In the genomic region with DNA sequence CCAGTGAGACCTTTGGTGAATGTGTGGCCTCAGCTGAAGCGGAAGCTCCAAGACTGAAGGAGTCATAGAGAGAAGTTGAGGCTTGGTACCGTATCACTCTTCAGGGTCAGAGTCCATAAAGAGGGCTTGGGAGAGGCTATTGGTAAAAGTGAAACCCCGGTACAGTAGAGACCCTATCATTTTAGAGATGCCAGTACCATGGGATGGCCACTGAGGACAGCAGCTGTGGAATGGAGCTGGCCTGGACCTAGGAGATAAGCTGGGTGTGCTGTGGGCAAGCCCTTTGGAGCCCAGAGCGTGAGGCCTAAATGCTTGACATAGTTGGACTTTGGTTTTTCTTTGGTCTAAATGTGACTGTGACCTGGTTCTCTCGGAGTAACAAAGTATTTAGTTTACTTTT, we compare ENCODE assay signal across 16 mouse cellular contexts. TPM values are rescaled to one million over a fixed set of nuclear protein-coding genes. Genes with fewer than 3 reads are reported as not detected.
A peak's percentile ranks its signal among the peaks of the same experiment; 100 is the strongest.
DNase-seq lines count a peak whose midpoint lies in the region; ATAC-seq and TF ChIP-seq lines count a peak whose summit lies in the region.
"Had no signal": no experiment of that assay in that cellular context is flagged by ENCODE, and none has a peak within 500 bp of the region (broad histone marks: within the 10 kb centered on the region; RNA-seq: fewer than 3 reads in every experiment).

No protein-coding gene starts in this region.

- peak; percentile 58 for DNase-seq in kidney, adult 2 months
- DNase-seq in kidney, postnatal 4 days, result no peak
- DNase-seq in spleen, postnatal 14 days (ENCODE audit: low spot score in 2 of 2), result peak; percentile 19 to 42
- DNase-seq in right cerebral cortex, postnatal 36 days (ENCODE audit: low spot score in 2 of 2), result no peak
- no peak for DNase-seq in B cell, adult 2 months
- no peak for DNase-seq in midbrain, postnatal 0 days (ENCODE audit: low spot score)
- DNase-seq: adrenal gland, postnatal 14 days; cerebellum, adult 18-20 months; gastrocnemius, postnatal 25 days; lung, postnatal 10 days had no signal

- H3K9me3 ChIP-seq in liver, embryonic 12.5 days (replicated peaks), result no peaks in the 10 kb centered on the region
- no peaks in the 10 kb centered on the region for H3K9me3 ChIP-seq in midbrain, postnatal 0 days (ENCODE audit: low read length)
- H3K9me3 ChIP-seq: G1E had no signal

- no peaks in the 10 kb centered on the region for H3K27me3 ChIP-seq in kidney, adult 2 months (replicated peaks; ENCODE audit: control insufficient read depth, insufficient read depth, low read length)
- H3K27me3 ChIP-seq in liver, embryonic 12.5 days (replicated peaks), result no peaks in the 10 kb centered on the region
- no peaks in the 10 kb centered on the region for H3K27me3 ChIP-seq in midbrain, postnatal 0 days (ENCODE audit: insufficient read depth, low read length)

- H3K4me3 ChIP-seq in kidney, adult 2 months (ENCODE audit: insufficient read depth, low read depth, low read length), result no peak overlapping the region
- H3K4me3 ChIP-seq in liver, embryonic 12.5 days, result no peak overlapping the region; the same call in 1 of the 2 replicates
- no peak overlapping the region for H3K4me3 ChIP-seq in midbrain, postnatal 0 days (ENCODE audit: low read depth, low read length)

- ATAC-seq in erythroblast, adult 5-6 weeks (replicated peaks; ENCODE audit: low FRiP score, poor library complexity, severe bottlenecking), result peak; percentile 98
- ATAC-seq in liver, embryonic 12.5 days, result peak; percentile 100
- no peak for ATAC-seq in midbrain, postnatal 0 days (ENCODE audit: low FRiP score)
- ATAC-seq: forebrain, embryonic 16.5 days; hindbrain, embryonic 16.5 days had no signal

- no peaks in the 10 kb centered on the region for H3K36me3 ChIP-seq in kidney, adult 2 months (ENCODE audit: control insufficient read depth, insufficient read depth, low read length)
- H3K36me3 ChIP-seq in liver, embryonic 12.5 days, result peaks cover 13% of the 10 kb centered on the region
- H3K36me3 ChIP-seq in midbrain, postnatal 0 days (ENCODE audit: insufficient read depth, low read length), result peaks cover 14% of the 10 kb centered on the region; the same call in 1 of the 2 replicates

- peak overlapping the region; percentile 65 for H3K4me2 ChIP-seq in liver, embryonic 12.5 days
- H3K4me2 ChIP-seq in midbrain, postnatal 0 days (ENCODE audit: low read depth, low read length, poor library complexity, severe bottlenecking), result no peak overlapping the region
- H3K4me2 ChIP-seq: midbrain, embryonic 11.5 days had no signal

- peaks cover 4% of the 10 kb centered on the region; the same call in 1 of the 2 replicates for H3K4me1 ChIP-seq in kidney, adult 2 months (ENCODE audit: control insufficient read depth, insufficient read depth, low read length)
- H3K4me1 ChIP-seq in liver, embryonic 12.5 days, result peaks cover 32% of the 10 kb centered on the region
- H3K4me1 ChIP-seq in midbrain, postnatal 0 days (ENCODE audit: insufficient read depth, low read length), result no peaks in the 10 kb centered on the region

- peak overlapping the region; percentile 63 for H3K9ac ChIP-seq in liver, embryonic 12.5 days
- H3K9ac ChIP-seq in midbrain, postnatal 0 days (replicated peaks; ENCODE audit: low read length, poor library complexity, severe bottlenecking), result no peak overlapping the region

- TF ChIP-seq CTCF in kidney, adult 2 months (conservative IDR thresholded peaks at IDR 0.05; ENCODE audit: insufficient read depth, insufficient read length, low read depth, low read length), result no peak
- TF ChIP-seq CTCF in midbrain, postnatal 0 days (IDR thresholded peaks at IDR 0.05), result no peak

- 71% methylated on average over 5 of the region's 5 CpGs for WGBS in kidney, adult 2 months
- WGBS in liver, embryonic 12.5 days (ENCODE audit: insufficient replicate concordance), result 44% methylated on average over 5 of the region's 5 CpGs
- WGBS in midbrain, postnatal 0 days, result 96% methylated on average over 5 of the region's 5 CpGs

- H3K27ac ChIP-seq in kidney, adult 2 months (ENCODE audit: insufficient read depth, low read depth, low read length), result no peak overlapping the region
- peak overlapping the region; percentile 95 for H3K27ac ChIP-seq in liver, embryonic 12.5 days
- H3K27ac ChIP-seq in midbrain, postnatal 0 days (ENCODE audit: low read depth, low read length), result no peak overlapping the region

- TF ChIP-seq POLR2A in kidney, adult 2 months (IDR thresholded peaks at IDR 0.05; ENCODE audit: low read depth, low read length), result no peak

RNA-seq across cellular contexts. Expression of gene Gpr155, which starts 26.4 kb away (rescaled TPM):
- polyA plus RNA-seq in kidney, adult 2 months (2012; rRNA removed), result 6.2 and 9.1 TPM in 2 replicates
- total RNA-seq in erythroblast, adult 5-6 weeks (2015; ENCODE audit: low replicate concordance), result 5.8 and 7.3 TPM in 2 replicates
- 9.3 and 10.6 TPM in 2 replicates for total RNA-seq in erythroblast, adult 5-6 weeks (2017; ENCODE audit: low replicate concordance)
- polyA plus RNA-seq in liver, embryonic 12.5 days (2016; fragmentation: Nextera tagmentation; extraction: Ambion mirVana), result 8.7 and 9.2 TPM in 2 replicates
- total RNA-seq in midbrain, postnatal 0 days (2014; rRNA removed), result 13.6 and 26.5 TPM in 2 replicates
- 9.9 and 11.8 TPM in 2 replicates for polyA plus RNA-seq in midbrain, postnatal 0 days (2015; fragmentation: Nextera tagmentation; extraction: Ambion mirVana)

RNA-seq across cellular contexts. Expression of gene Cir1, which starts 47.4 kb away (rescaled TPM):
- polyA plus RNA-seq in kidney, adult 2 months (2012; rRNA removed), result 3.8 and 5.5 TPM in 2 replicates
- 57.6 and 67.9 TPM in 2 replicates for total RNA-seq in erythroblast, adult 5-6 weeks (2015; ENCODE audit: low replicate concordance)
- 76.7 and 127 TPM in 2 replicates for total RNA-seq in erythroblast, adult 5-6 weeks (2017; ENCODE audit: low replicate concordance)
- polyA plus RNA-seq in liver, embryonic 12.5 days (2016; fragmentation: Nextera tagmentation; extraction: Ambion mirVana), result 17.4 and 19.1 TPM in 2 replicates
- 4.1 and 7.4 TPM in 2 replicates for total RNA-seq in midbrain, postnatal 0 days (2014; rRNA removed)
- 32.1 and 36.3 TPM in 2 replicates for polyA plus RNA-seq in midbrain, postnatal 0 days (2015; fragmentation: Nextera tagmentation; extraction: Ambion mirVana)

RNA-seq across cellular contexts. Expression of gene Scrn3, which starts 47.5 kb away (rescaled TPM):
- 14.7 and 18.1 TPM in 2 replicates for polyA plus RNA-seq in kidney, adult 2 months (2012; rRNA removed)
- 19.2 and 21.1 TPM in 2 replicates for total RNA-seq in erythroblast, adult 5-6 weeks (2015; ENCODE audit: low replicate concordance)
- total RNA-seq in erythroblast, adult 5-6 weeks (2017; ENCODE audit: low replicate concordance), result 32.5 and 33.6 TPM in 2 replicates
- polyA plus RNA-seq in liver, embryonic 12.5 days (2016; fragmentation: Nextera tagmentation; extraction: Ambion mirVana), result 27.1 and 28.3 TPM in 2 replicates
- total RNA-seq in midbrain, postnatal 0 days (2014; rRNA removed), result 4.2 and 5.7 TPM in 2 replicates
- polyA plus RNA-seq in midbrain, postnatal 0 days (2015; fragmentation: Nextera tagmentation; extraction: Ambion mirVana), result 5.4 and 6.5 TPM in 2 replicates

Comparison
In these comparisons a context has a peak if more than half of its experiments do, and no peak if none do; other contexts are left out.
1. DNase-seq: peak in kidney, adult 2 months (single experiment) and spleen, postnatal 14 days (2 of 2); none in kidney, postnatal 4 days (0 of 2), right cerebral cortex, postnatal 36 days (0 of 2), B cell, adult 2 months (0 of 2) and midbrain, postnatal 0 days (single experiment).